Mouse (Mus musculus): Measurements from ENCODE around the gene Scly.

The Scly gene

DNA sequence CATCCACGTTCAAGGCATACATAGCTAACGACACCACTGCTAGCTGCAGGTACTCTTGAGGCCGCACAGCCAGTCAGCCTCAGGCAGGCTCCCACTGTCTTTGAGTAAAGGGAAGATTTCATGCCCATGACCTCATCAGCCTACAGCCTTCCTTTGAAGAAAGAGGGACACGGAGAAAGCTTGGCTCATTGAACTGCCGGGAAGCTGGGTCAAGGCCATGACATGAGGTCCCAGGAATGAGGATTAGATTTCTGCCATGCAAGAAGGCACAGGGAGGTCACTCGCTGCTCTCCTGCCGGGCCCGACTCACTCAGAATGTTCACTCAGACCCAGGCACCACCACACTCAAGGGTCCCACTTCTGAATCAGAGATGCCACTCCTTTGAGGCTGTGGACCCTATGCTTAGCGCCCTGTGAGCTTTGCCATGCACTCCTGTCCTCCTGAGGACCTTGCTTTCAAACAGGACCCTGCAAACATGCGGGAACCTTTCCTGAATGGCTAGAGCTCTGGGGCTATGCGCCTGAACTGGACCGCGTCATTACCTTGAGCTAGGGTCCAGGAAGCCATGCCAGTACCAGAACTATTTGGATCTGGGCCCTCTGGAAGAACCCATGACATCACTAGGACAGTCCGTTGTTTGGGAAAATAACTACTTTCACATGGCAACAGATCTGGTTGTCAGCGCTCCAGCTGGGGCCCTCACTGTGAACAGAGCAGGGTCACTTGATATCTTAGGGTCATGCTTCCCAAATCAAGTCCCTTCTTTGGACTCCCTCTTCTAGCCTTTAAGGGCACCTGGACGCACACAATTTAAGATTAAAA is 66.9 kb downstream of the Scly start:
- DNase-seq, result no peak

DNA sequence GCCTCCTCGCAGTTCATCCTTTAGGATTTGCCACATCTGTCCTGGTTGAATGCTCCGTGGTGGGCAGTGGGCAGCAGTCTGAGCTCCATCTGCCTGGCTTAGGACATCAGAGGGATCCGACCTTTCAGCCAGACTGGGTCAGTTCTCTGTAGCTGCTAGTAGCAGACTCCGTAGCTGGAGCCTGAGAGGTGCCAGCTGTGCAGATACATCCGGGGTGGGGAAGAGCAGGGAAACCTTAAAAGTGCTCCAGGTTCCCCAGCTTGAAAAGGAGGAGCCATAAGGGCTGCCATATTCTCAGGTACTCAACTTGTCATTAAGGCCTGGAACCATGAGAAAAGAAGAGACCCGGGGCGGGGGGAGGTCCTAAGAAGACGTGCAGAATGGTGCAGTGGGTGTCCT is 67.7 kb downstream of the Scly start:
- no peak for DNase-seq

DNA sequence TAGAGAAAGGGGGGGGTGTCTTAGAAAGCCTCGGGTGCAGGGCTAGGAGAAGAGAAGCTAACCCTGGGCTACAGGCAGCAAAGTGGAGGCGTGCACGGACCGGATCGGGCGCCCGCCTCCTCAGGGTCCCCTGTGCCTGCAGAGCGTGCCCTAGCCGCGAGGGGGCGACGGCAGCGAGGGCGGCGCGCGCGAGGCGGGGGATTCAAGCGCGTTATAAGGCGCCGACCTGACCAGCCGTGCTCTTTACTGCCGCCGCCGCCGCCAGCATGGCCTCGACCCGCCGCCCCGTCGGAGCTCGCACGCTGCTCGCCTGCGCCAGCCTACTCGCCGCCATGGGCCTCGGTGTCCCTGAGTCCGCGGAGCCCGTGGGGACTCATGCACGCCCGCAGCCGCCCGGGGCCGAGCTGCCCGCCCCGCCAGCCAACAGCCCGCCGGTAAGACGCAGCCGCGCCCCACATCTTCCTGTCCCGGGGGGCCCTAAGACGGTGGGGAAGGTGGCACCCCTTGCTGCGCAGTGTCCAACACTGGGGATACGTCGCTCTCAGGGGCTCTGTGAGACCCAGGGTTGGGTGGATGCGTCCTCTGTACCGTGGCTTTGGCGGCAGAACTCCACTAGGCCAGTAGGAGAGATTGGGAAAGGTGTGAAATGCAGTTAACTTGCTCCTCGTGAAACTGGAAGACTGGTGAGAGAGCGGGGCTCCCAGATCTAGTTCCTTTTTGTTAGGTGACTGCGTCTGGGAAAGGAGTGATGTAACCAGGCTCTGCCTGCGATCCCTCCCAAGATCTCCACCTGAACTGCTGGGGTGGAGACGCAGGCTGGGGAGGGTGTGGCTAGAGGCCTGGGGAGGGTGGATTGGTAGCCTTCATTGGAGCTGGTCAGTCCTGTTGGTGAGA is 68.3 kb downstream of the Scly start, which contains the start of gene Erfe:
Gene Erfe, plus strand, starts transcription at position 216 of the 894 bp plus-strand sequence.
- DNase-seq, result peak; percentile 58 to 71

DNA sequence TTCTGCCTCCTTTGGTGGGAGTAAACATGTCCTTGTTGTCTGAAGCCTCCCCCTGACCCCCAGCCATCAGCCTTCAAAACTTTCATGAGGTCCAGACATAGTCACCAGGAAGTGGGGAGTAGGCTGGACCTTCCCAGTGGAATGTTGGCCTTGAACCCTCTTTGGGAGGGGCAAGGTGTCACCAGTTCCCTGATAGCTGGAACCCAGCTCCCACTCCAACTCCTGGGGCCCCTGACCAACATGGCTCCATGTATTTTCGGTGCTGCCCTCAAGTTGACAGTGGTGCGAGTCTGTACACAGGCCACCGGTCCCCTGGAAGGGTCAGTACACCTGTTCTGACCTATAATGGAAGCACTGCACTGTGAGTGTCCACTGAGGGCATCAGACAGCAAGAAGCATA is 69.2 kb downstream of the Scly start:
- DNase-seq, result no peak

DNA sequence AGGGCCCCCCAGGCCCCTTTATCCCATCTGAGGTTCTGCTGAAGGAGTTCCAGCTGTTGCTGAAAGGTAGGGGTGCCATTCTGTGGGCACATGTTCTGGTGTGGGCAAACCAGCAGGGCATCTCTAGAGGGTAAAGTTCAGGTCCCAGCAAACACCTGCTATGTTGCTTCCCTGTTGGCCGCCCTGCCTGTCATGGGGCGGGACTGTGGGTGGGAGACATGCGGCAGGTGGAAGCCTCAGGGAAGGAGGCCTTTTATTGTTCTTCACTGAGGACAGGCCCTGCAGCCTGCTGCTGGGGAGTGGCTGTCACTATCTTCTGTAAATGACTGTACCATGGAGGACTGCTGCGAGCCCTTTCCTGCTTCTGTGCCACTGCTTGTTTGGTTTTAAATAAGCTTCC is 71.3 kb downstream of the Scly start:
- no peak for DNase-seq

DNA sequence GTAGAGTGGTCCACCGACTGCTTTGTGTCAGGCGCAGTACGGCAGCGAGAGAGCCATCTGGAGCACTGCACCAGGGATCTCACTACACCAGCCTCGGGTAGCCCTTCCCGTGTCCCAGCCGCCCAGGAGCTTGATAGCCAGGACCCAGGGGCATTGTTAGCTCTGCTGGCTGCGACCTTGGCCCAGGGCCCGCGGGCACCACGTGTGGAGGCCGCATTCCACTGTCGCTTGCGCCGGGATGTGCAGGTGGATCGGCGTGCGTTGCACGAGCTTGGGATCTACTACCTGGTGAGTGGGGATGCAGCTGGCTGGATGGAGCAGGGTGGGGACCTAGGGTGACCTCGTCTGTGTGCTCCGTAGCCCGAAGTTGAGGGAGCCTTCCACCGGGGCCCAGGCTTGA is 71.9 kb downstream of the Scly start:
- DNase-seq, result no peak

Data from lung, adult 18-20 months (tissue).